Mouse (Mus musculus): ENCODE data around the gene Rom1.
"Not testable (repeated sequence)": the region's sequence is repeated elsewhere in the genome, so short reads cannot be mapped to it uniquely, and the experiment has no call there.

Rom1 gene

DNA sequence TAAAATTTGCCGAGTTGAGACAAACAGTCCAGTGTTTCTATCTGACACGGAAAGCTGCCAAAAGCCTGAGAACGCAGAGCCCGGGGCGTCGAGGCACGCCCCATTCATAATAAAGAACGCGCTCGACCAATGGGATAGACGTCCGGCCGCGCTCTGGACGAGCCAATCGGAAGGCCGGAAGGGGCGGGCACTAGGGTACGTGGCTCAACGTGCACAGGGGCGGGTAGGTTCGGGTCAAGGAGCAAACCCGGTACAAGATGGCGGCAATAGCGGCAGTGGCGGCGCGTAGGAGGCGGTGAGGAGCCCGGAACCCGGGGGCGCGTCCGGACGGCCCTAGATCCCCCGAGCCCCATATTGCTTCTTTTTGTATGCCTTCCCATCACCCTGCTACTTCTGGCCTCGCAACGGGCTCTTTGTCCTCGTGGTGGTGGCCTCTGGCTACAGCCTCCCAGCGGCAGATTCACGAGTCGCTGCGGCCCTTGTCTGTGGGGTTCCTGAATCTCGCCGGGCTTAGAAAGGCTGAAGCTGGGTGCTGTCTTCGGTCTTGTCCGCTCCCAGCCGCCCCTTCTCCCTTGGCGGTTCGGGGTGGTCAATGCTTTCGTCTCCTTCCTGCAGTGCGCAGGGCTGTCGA is 31.2 kb downstream of the Rom1 start, which contains the start of gene Ganab:
Gene Ganab (plus strand): TSS at position 207 of the 631 bp plus-strand sequence.
- DNase-seq (ENCODE audit: low spot score in 2 of 2), result peak; percentile 89 to 95

DNA sequence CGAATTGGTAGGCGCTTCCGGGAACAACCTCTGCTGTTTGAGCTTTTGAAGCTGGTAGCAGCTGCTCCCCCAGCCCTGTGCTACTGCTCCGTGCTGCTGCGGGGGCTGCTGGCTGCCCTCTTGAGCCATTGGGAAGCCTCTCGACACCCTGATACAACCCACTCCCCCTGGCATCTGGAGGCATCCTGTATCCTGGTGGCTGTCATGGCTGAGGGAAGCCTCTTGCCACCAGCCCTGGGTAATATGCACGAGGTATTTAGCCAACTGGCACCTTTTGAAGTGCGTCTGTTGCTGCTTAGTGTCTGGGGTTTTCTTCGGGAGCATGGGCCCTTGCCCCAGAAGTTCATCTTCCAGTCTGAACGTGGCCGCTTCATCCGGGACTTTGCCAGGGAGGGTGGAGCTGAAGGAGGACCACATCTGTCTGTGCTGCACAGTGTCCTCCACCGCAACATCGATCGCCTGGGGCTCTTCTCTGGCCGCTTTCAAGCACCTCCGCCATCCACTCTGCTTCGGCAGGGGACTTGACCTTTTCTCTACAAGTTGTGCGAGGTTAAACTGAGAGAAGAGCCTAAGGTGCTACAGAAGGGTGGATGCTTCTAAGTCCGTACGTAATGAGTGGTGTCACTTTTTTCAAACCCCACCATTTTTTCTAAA is 31.8 kb downstream of the Rom1 start:
- DNase-seq (ENCODE audit: low spot score in 2 of 2), result not testable (repeated sequence)

- not testable (repeated sequence) for DNase-seq (ENCODE audit: low spot score in 2 of 2)
These were observed 32.9 kb downstream of the Rom1 start for GRCm38 (mm10) chr19:8896231-8896630.

DNA sequence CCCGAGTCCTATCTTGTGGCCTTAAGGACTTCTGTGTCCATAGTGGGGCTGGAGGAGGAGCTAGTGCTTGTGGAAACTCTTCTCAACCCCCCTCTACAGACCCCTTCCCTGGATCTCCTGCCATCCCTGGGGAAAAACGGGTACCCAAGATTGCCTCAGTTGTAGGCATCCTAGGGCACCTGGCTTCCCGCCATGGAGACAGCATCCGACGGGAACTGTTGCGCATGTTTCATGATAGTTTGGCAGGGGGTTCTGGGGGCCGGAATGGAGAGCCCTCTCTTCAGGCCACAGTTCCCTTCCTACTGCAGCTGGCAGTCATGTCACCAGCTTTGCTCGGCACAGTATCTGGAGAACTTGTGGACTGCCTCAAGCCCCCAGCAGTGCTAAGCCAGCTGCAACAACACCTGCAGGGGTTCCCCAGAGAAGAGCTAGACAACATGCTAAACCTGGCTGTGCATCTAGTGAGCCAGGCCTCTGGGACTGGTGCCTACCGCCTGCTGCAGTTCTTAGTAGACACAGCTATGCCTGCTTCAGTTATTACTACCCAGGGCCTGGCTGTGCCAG is 33.7 kb downstream of the Rom1 start:
- DNase-seq (ENCODE audit: low spot score in 2 of 2), result no peak

DNA sequence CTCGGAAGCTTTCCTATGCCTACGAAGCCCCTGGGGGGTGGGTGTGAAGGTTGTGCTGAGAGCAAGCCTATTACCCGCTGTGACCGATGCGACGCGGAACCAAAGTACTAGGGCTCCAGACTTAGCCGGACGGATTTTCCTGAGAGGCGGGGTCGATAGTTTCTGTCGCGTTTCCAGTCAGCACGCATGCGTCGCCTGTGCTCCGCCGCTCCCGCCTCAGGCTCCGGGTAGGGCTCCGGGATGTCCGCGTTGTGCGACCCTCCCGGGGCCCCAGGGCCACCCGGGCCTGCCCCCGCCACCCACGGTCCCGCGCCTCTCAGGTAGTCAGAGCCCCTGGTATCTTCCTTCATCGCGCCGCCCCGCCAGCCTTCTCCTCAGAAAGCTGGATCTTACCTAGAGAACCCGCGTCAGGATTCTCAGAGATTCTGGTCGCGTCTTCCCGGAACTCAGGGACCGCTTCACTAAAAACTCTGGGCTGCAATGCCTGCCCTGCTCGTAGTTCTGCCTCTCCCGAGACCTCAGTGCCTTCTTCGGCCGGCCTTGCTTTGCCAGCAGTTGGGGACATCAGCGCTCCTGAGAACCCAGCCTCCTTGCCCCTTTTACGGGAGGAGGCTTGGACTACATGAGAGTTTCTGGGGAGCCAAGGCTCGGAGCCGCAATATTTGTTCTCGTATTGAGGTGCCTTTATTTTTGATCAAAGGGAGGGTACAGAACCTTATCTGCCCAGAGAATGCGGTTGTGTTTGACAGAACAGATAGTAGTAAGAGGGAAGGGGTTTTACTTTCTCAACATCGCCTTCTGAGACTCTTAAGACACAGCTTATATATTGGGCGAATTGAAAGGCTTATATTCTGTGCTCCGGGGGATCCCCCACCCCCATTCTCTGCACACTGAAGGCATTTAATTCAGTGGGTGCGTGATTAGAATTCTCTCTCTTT is 36.1 kb downstream of the Rom1 start, which contains the start of gene Ints5:
Gene Ints5 (plus strand): TSS at position 177 of the 938 bp plus-strand sequence.
- DNase-seq (ENCODE audit: low spot score in 2 of 2), result peak; percentile 71 to 79

- peak; percentile 80 to 92 for DNase-seq (ENCODE audit: low spot score in 2 of 2)
These were observed 40.4 kb downstream of the Rom1 start, which contains the start of the genes 1810009A15Rik and Gm49416 for GRCm38 (mm10) chr19:8888511-8889385. 1810009A15Rik (plus strand) TSS chr19:8888853. Gm49416 (plus strand) TSS chr19:8888926.

GRCm38 (mm10) chr19:8887585-8888463 is 41.3 kb downstream of the Rom1 start:
- DNase-seq (ENCODE audit: low spot score in 2 of 2), result no peak

DNA sequence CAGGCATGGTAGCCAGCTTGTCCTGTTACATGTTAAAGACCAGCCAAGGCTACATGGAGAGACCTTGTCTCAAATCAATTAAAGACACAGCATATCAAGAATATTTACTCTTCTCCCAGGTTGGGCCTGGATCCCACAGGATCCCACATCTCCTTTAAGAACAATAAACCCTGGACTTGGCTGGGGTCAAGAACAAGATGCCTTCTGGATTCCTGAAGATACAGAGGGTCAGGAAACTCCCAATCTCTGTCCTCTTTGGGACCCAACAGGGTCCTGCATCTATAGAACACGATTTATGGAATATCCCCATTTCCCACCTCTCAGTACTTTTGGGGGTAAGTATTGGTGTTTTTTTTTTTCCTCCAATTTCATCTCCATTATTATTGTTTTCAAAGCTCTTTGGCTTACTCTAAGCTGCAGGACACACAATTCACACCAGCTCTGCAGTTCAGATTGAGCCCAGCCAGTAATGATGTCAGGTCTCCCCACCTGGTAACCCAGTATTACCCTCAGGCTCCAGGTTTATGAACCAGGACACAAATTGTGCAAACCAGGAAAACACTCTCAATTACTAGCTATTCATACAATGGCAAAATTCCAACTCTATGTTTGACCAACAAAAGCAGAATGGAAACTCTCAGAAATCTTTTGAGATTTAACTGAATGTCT is 42.1 kb downstream of the Rom1 start:
- DNase-seq (ENCODE audit: low spot score in 2 of 2), result no peak

DNA sequence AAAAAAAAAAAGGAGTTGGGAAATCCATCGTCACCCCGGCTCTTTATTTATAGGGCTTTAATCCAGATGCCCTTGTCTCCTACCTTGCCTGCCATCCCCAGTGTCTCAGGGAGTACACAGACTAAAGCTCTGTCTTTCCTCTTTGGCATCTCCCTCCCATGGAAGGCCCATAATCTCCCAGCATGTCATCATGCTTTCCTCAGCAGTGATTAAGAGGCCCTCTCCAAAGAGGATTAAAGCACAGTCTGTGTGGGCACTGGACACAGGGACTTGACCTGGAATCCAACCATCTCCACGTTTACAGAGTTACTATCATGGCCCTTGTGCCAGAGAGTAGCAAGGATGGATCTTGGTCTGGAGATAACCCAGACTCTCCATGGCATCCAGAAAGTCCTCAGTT is 45.5 kb downstream of the Rom1 start, which contains the start of the genes Lbhd1 and Gm49403:
Gene Lbhd1 (plus strand): TSS at position 117 of the 400 bp plus-strand sequence.
Gene Gm49403 (plus strand): TSS at position 315 of the 400 bp plus-strand sequence.
- DNase-seq (ENCODE audit: low spot score in 2 of 2), result no peak

DNA sequence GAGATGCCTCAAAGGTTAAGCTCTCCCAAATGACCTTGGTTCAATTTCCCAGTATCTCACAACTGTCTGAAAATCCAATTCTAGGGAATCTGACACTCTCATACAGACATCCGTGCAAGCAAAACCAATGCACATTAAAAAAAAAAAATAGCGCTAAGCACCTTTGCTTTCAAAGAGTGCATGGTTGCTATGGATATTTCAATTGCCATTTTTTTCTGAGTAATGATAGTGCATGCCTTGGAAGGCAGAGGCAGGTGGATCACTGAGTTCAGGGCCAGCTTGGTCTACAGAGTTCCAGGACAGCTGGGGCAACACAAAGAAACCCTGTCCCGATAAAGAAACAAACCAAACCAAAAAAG is 48.1 kb downstream of the Rom1 start:
- no peak for DNase-seq (ENCODE audit: low spot score in 2 of 2)

GRCm38 (mm10) chr19:8880311-8881033 is 48.7 kb downstream of the Rom1 start, which contains the start of gene Uqcc3:
Uqcc3 (minus strand) TSS chr19:8880923.
- peak; percentile 78 to 86 for DNase-seq (ENCODE audit: low spot score in 2 of 2)
